Mouse (Mus musculus): ENCODE measurements around the gene Icam1.
"Not testable (repeated sequence)": the region's sequence is repeated elsewhere in the genome, so short reads cannot be mapped to it uniquely, and the experiment has no call there.

The Icam1 gene

DNA sequence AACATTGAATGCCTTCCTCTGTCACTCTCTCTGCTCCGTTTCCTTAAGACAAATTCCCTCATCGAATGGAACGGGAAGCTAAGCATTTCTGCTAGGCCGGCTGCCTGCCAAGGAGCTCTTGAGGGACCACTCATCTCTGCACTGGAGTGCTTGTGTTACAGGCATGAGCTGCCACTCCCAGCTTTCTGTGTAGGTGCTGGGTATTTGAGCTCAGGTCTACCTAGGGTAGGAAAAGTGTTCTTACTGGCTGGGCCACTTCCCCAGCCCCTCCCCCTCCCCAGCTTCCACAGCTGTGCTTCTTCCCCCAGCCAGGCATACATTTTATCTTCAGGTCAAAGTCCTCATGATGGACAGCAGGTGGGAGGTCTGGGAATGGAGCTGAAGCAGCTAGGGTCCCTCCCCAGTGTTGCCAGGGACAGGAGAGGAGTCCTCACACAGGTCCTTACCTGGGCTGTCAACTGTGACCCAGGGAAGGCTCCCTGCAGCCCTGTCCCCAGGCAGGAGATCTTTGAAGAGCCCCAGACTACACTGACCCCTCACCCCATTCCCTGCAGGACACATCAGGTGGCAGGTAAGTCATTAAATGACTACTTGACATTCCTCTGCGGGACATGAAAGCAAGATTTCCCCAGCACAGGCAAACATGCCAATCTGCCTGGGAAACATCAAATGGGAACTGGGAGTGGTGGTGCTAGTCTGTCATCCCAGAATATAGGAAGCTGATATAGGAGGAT is 22.5 kb upstream of the Icam1 start:
- DNase-seq (ENCODE audit: low spot score), result no peak

DNA sequence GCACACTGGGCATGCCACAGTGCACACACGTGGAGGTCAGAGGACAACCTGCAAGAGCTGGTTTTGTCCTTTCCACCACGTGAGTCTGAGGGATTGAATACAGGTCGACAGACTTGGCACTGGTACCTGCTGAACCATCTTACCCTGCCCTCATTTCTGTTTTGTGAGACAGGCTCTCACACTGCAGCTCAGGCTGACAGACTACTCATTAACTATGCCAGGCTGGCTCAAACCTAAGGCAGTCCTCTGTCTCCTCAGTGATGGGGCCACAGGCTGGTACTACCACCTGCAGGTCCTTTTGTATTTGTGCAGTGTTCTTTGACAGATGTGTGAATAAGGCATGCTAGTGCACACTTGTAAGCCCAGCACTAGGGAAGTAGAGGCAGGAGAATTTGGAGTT is 20.7 kb upstream of the Icam1 start:
- no peak for DNase-seq (ENCODE audit: low spot score)

DNA sequence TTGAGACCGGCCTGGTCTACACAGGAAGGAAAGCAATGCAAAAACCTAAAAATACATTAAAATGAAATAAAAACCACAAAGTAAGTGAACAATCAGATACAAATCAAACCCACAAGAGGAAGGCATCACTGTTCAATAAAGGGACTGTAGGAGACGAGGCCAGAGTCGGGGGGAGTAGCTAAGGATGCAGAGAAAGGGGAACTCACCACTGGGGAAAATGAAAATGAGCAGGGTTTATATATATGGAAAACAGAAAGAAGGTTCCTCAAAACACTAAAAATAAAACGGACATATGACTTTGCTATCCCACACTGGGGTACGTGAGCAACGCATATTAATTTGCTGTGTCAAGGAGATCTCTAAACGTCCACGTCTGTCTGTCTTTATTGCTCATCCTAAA is 18.7 kb upstream of the Icam1 start:
- DNase-seq (ENCODE audit: low spot score), result no peak

DNA sequence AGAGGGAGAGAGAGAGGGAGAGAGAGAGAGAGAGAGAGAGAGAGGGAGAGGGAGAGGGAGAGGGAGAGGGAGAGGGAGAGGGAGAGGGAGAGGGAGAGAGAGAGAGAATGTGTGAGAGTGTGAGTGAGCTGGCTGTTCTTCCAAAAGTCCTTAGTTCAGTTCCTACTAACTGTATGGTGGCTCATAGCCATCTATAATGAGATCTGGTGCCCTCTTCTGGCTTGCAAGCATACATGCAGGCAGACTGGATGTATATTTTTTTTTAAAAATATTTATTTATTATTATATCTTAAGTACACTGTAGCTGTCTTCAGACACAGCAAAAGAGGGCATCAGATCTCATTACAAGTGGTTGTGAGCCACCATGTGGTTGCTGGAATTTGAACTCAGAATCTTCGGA is 17.4 kb upstream of the Icam1 start:
- not testable (repeated sequence) for DNase-seq (ENCODE audit: low spot score)

DNA sequence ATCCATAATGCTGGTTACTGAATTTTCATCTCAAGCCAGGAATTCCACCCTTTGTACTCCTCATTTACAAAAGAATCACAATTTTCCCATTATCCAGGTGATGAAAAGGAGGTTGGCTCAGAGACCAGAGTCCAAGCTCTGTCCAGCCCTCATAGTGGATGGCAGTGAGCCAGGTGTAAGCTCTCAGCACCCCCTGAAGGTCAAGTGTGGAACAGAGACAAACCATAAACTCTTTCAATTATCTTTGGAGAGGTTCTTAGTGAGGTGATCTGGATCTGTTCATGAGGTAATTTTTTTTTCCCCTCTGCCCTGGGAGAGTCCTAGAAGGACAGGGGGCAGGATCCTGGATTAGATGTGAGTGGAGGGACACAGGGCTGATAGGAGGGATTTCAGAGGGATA is 15.0 kb upstream of the Icam1 start:
- DNase-seq (ENCODE audit: low spot score), result peak; percentile 36

DNA sequence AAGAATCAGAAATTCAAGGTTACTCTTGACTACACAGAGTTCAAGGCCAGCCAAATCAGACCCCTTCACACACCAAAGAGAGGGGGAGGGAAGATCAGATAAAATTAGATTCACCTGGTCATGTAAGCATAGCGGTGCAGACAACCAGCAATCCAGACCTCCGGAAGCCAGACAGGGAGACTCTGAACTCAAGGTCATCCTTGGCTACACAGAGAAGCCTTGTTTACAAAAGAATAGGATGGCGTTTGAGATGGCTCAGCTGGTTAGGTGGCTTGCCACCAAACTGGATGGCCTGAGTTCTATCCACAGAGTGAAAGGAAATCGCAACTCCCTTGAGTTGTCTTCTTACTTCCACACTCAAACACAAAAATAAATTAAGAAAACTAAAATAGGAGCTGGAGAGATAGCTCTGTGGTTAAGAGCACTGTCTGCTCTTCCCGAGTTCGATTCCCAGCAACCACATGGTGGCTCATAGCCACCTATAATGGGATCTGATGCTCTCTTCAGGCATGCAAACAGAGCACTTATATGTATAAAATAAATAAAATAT is 14.1 kb upstream of the Icam1 start:
- DNase-seq (ENCODE audit: low spot score), result no peak

DNA sequence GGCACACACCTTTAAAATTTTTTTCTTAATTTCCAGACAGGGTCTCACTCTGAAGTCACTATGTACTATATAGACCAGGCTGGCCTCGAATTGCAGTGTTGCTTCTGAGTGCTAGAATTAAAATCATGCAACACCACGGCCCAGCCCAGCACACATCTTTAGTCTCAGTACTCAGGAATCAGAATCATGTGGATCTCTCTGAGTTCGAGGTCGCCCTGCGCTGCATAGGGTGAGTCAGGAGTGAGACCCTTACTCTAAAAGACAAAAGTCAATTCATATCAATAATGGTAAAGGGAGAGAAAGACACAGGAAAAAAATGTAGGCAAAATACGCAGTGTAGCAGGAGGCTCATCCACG is 13.5 kb upstream of the Icam1 start:
- no peak for DNase-seq (ENCODE audit: low spot score)

DNA sequence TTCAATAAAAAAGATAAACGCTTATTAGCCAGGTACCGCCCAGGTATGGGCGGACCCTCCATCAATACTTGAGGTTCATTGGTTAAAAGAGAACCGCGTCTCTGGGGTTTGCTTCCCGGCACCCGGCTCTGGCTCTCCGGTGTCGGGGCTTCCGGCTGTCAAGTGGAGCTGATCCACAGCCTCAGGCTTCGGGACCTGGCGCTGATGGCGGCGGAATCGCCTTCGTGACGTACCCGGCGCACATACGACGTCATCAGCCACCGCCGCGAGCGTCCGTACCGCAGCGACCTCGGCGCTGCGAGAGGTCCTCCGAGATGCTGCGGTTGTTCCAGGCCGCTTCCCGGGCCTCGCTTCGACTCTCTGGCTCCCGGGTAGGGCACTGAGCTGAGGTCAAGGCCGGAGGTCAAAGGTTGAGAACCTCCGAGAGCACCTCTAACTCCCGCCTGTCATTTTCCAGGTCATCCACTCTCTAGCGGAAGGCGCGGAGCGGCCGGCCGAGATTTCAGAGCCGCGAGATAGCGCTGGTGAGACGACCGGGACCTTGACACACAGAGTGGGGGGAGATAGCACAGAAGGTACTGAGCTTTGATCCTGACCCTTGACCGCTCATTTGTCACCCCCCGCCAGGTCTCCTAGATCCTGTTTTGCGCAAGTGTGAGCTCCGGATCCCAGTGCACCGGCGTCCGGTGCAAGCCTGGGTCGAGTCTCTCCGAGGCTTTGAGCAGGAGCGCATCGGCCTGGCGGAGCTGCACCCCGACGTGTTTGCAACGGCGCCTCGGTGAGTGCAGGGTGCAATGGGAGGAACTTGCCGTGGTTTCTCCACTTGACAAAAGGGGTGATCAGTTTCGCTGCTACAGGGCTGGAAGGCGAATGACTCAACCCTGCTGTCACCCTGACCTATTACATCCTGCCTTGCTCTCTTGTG is 12.9 kb upstream of the Icam1 start, which contains the start of gene Mrpl4:
Gene Mrpl4, plus strand, starts transcription at position 112 of the 925 bp plus-strand sequence.
- DNase-seq (ENCODE audit: low spot score), result peak; percentile 75

DNA sequence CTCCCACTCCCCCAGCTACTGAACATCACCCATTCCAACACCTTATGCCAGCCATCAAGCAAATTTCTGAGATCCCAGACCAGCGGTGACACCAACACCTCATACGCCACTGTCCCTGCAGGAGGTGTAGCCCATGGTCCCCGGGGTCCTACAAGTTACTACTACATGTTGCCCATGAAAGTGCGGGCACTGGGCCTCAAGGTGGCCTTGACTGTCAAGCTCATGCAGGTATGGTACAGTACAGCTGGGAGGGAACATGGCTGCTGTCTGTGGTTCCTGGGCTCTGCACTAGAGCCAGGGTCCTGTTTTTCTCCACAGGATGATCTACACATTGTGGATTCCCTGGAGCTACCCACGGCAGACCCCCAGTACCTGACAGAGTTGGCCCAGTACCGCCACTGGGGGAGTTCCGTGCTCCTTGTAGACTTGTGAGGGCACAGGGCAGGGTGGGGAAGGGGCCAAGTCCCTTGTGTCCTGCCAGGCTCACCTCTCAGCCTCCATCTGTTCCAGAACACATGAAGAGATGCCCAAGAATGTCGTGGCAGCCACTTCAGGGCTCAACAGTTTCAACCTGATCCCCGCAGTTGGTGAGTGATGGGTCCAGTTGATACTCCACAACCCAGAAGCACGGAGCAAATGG is 8.4 kb upstream of the Icam1 start:
- no peak for DNase-seq (ENCODE audit: low spot score)

DNA sequence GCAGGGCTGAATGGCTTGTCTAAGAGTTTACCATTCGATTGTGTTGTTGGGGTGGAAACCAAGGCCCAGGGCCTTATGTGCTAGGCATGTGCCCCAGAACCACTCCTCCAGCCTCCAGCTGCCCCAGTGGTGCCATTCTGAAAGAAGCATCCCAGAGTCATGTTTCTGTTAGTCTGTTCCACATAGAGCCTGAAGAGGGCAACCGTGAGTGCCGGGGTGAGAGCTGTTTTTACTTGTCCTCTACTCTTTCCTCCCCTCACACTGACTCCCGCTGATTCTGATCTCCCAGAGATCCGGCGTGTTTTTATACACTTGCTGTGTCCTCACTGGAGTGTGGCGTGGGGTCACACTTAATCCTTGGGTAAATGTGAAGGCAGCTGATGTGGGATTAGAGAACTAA is 7.8 kb upstream of the Icam1 start:
- DNase-seq (ENCODE audit: low spot score), result no peak

DNA sequence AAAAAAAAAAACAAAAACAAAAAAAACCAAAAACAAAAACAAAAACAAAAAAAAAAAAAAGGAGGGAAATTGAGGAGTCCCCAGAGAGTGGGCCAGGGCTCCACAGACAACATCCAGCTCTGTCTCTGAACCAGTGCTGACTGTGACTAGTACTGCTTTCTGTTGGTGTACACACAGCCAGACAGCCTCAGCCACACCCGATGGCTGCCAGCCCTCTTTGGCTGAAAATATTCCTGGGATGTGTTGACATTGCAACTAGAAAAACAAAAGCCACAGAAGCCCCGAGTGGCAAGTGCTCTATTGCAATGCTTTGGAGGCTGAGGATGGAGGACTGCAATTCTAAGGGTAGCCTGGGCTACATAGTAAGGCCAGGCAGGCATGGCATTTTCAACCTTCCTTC is 5.4 kb upstream of the Icam1 start:
- DNase-seq (ENCODE audit: low spot score), result peak; percentile 57

DNA sequence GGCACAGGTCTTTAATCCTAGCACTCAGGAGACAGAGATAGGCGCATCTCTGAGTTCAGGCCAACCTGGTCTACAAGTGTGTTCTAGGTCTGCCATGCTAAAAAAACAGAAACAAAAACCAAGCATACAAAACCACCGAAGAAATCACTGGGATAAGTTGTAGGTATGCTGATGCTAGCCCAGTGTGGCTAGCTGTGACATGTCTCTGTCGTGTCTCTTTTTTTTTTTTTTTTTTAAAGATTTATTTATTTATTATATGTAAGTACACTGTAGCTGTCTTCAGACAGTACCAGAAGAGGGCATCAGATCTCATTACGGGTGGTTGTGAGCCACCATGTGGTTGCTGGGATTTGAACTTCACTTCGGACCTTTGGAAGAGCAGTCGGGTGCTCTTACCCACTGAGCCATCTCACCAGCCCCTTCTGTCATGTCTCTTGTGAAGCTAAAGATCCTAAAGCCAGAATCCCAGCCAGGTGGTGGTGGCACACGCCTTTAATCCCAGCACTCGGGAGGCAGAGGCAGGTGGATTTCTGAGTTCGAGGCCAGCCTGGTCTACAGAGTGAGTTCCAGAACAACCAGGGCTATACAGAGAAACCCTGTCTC is 4.7 kb upstream of the Icam1 start:
- DNase-seq (ENCODE audit: low spot score), result not testable (repeated sequence)

DNA sequence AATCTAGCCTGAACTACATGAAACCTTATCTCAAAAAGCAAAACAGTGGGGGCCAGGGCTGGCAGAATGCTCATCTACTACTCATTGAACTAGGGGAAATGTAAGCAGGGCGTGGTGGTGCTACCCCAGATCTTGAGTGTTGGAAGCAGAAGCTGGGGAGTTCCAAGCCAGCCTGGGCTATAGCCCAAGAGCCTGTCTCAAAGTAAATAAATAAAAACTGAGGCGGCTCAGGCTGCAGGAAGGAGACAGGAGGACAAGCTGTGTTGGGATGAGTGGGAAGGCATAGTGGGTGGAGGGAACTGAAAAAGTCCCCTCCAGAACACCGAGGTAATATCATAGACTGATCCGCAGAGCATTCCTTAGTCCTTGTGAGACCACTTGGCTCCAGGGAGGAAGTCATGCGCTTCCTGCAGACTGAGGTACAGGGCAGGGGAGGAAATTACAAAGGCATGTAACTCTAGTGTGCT is 3.9 kb upstream of the Icam1 start:
- DNase-seq (ENCODE audit: low spot score), result peak; percentile 45

DNA sequence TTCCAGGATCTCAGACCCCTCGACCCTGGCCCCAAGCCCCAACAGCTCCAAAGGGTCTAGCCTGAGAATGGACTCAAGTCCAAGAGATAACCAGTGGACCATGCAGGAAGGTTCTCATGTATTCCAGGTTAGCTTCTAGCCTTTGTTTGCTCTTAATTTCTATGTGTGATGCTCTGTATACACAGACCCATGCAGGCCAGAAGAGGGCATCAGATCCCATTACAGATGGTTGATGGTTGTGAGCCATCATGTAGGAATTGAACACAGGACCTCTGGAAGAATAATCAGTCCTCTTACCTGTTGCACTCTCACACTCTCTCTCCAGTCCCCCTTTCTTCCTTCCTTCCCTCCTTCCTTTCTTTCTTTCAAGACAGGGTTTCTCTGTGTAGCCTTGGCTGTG is 3.4 kb upstream of the Icam1 start:
- no peak for DNase-seq (ENCODE audit: low spot score)

DNA sequence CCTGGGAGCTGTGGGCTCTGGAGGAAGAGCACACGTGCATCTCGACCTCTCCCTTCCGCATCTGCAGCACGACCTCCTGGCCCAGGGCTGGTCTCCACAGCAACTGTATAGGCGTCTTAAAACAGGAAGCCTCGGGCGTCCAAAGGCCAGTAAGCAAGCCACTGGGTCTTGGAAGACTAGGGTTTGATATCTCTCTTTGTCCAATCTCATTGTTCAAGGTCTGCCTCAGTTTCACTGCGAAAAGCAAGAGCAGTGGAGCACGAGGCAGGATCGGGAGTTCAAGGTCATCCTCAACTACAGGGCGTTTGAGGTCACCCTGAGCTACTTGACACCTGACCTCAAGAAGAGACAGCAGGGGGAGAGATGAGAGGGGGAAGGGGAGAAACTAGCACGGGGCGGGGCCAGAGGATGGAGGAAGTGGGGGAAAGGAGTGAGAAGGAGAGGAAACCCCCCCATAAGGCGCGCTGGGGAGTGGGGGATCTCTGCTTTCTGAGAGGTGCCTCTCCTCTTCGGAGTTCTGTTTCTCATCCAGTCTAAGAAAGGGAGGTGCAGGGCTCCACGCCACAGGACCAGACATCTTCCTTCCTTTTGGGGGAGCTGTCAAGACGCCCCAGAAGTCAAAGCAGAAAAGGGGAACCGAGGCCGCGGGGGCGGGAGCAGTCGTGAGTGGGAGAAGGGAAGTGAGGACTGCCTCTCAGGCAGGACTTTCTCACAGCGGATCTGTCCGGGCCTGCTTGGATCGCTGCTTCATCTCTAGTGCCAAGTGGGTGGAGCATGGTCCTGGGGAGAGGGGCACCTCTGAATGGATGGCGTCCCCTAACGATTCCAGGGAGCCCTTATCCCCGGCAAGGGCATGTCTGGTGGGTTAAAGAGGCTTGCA is 854 bp upstream of the Icam1 start:
- DNase-seq (ENCODE audit: low spot score), result no peak

DNA sequence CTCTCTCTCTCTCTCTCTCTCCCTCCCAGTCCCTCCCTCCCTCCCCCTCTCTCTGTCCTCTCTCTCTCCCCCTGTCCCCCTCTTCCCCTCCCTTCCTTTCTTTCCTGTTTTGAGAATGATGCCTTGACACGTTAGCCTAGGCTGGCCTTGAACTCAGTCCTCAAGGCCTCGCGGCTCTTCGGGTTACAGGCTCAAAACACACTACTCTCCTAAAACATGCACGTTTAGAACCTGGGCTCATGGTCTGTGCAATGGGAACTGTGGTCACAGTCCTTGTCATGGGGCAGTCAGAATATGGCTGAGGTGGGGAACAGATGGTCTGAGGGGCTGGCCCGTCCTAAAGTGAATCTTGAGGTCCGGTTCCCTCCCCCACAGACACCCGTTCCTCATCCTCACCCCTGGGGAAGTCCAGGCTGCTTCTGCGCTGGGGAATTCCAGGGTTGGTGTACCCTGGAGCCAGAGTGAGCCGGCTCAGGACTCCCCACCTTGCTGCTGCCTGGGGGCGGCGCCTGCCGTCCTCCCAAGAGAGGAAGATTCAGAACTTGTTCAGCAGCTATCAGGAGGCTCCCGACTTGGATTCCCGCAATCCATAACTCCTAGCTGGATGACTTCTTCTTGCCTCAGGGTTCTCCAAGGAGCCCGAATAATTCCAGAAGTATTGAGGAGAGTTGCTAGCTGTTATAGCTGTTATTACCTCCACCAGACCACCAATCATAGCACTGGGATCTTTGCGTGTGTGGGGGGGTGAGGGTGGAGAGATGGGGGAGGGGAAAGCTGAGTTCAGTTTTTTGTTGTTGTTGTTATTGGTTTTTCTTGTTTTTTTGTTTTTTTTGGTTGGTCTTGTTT is 769 bp downstream of the Icam1 start:
- DNase-seq (ENCODE audit: low spot score), result no peak

DNA sequence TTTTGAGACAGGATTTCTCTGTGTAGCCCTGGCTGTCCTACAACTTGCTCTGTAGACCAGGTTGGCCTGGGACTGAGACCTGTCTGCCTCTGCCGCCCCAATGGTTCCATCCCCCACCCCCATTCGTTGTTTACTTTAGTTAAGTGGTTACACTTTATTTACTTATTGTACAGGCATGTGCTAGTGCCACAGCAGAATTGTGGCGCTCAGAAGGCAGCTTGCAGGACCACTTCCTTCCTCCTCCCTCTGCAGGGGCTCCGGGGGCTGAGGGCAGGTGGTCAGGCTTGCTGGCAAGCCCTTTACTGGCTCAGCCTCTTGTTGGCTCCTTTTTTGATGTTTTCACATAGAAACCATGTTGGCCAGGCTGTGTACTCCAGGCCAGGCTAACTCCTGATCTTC is 1.4 kb downstream of the Icam1 start:
- no peak for DNase-seq (ENCODE audit: low spot score)

DNA sequence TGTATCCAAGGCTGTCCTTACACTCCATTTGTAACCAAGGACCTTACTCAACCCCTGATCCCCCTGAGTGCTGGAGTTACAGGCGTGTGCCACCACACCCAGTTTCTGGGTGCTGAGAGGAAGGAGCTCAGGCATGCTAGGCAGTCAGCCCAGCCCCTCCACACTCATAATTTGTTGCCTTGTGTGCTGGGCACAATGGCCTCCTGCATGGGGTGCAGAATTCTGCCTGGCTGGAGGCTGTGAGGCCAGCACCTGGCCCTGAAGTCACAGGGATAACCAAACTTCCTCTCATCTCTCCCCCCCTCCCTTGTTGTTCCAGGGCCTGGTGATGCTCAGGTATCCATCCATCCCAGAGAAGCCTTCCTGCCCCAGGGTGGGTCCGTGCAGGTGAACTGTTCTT is 2.8 kb downstream of the Icam1 start:
- DNase-seq (ENCODE audit: low spot score), result no peak

DNA sequence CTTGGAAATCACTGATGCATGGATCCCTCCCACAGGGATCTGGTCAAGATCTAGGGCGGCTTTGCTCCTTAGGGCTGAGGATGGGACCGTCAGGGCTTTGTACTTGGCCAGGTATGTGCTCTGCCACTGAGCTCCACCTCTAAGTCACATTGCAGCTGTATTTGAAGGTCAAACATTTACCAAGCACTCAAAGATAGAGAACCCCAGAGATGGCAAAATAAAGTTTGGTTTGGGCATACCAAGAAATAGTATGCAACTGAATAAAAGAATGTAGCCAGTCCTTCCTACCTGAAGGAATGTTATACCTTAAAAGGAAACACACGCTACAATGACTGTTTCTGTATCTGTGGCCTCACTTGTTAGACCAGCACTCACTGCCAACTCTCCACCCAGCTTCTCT is 5.6 kb downstream of the Icam1 start:
- DNase-seq (ENCODE audit: low spot score), result no peak

DNA sequence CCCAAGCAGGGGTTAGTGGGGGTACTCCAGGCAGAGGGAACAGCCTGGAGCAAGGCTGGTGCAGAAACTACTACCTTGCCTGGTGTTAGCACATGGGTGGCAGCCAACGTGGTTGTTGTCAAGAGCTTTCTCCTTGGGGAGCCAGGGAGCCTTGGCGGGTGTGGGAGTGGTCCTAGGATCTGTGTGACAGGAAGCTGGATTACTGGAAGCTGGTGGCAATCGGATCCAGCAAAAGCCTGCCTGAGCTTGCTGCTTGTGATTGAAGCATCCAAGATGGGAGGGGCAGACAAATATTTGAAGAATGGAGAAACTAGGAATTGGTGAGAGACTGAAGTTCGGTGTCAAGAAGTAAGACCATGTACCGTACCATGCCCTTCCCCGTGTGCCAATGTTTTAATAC is 6.5 kb downstream of the Icam1 start:
- DNase-seq (ENCODE audit: low spot score), result peak; percentile 23

Measured in adipocyte (in vitro differentiated cells).